8 mouse cellular contexts compared by ENCODE assay signal in the genomic region with DNA sequence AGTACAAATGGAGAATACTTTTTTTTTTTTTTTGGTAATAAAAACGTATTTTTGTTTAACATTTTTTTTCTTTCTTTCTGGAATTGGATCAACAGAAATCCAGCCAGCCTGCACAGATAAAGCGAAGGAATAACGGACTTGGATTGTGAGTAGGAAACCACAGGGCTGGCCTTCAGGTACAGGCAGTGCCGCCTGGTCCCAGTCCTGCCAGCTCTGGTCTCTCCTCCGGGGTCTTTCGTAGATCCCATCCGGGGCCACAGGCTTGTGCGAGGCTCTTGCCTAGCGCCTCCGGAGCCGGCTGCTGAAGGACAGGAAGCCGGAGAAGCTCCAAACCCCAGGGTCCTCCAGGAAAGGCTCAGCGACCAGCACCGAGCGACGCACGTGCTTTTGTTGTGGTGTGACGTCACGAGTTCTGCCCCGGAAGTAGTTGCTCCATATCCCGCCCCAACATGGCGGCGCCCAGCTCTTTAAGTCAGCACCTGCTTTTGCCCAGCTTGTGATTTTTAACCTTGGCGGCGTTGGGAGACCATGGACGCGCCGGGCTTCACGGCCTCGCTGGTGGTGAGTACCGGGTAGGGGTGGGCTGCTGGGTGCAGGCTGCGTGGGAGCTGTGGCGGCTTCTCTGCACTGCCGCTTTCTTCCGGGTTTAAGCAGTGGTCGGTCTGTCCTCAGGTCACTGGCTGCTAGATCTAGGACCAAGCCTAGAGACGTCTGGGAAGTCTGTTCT. TPM values are rescaled to one million over a fixed set of nuclear protein-coding genes. Genes with fewer than 3 reads are reported as not detected.
DNase-seq lines count a peak whose midpoint lies in the region; ATAC-seq lines count a peak whose summit lies in the region.

A gene (plus strand): TSS at position 435 of the 727 bp plus-strand sequence.

- H3K9ac ChIP-seq in hindbrain, embryonic 15.5 days = peak within 1 kb of the TSS; percentile 53

- ATAC-seq in hindbrain, embryonic 15.5 days (ENCODE audit: low FRiP score, low read depth) = peak; percentile 98

- no peaks in the 10 kb centered on the region for H3K27me3 ChIP-seq in hindbrain, embryonic 15.5 days

- H3K4me1 ChIP-seq in hindbrain, embryonic 15.5 days (replicated peaks) = peaks cover 12% of the 10 kb centered on the region

- H3K4me3 ChIP-seq in hindbrain, embryonic 15.5 days = peak within 1 kb of the TSS; percentile 70

- H3K4me2 ChIP-seq in hindbrain, embryonic 15.5 days = peak within 1 kb of the TSS; percentile 82

- no peaks in the 10 kb centered on the region for H3K9me3 ChIP-seq in hindbrain, embryonic 15.5 days

- under 1% methylated on average over 37 of the region's 37 CpGs for WGBS in hindbrain, embryonic 15.5 days

- peak within 1 kb of the TSS; percentile 74 for H3K27ac ChIP-seq in hindbrain, embryonic 15.5 days (replicated peaks)

- DNase-seq in R1 (ENCODE audit: low read depth, low spot score) = peak; percentile 94
- peak; percentile 92 to 93 for DNase-seq in cerebellum, postnatal 25 days
- DNase-seq in frontal cortex, postnatal 36 days (ENCODE audit: low spot score in 2 of 2) = peak; percentile 89 to 94
- DNase-seq in left cerebral cortex, adult 11 months (ENCODE audit: low spot score) = peak; percentile 86
- DNase-seq in lung, postnatal 4 days = peak; percentile 88 to 89
- DNase-seq in retina, postnatal 7 days (ENCODE audit: low read depth, low spot score) = peak; percentile 87
- DNase-seq in urinary bladder, adult 2 months (ENCODE audit: low spot score) = peak; percentile 79

- H3K36me3 ChIP-seq in hindbrain, embryonic 15.5 days = no peaks in the 10 kb centered on the region

RNA-seq across cellular contexts. Expression of the gene that starts here (rescaled TPM):
- 9.8 and 10.1 TPM in 2 replicates for polyA plus RNA-seq in hindbrain, embryonic 15.5 days (2015; fragmentation: Nextera tagmentation; extraction: Ambion mirVana)
- polyA plus RNA-seq in urinary bladder, adult 2 months (2012; rRNA removed) = 9.1 and 10.6 TPM in 2 replicates

Comparison
In these comparisons a context has a peak if more than half of its experiments do, and no peak if none do; other contexts are left out.
1. Peak in every context shown above with its lines: DNase-seq, ATAC-seq, H3K4me3 ChIP-seq and H3K27ac ChIP-seq.